Mouse (Mus musculus): ENCODE data around the gene Trarg1.

DNA sequence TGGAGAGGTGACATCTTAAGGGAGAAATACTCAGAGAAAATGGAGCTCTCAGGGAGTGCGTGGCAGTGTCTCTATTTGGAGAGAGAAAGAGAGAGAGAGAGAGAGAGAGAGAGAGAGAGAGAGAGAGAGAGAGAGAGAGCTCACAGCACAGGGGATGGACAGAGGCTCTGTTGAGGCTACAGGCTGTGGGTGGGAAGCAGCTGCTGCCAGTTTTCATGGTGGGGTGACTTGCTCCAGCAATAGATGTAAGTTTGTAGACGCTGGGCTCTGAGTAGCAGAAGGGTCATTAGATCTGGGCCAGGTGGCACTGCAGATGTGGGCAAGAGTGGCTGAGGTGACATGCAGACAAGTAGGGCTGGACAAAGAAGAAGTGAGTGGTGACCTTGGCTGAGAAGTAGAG is 6.0 kb downstream of the Trarg1 start:
- TF ChIP-seq EP300 (IDR thresholded peaks at IDR 0.05) = no peak
- TF ChIP-seq CTCF (IDR thresholded peaks at IDR 0.05) = no peak
